Mouse (Mus musculus) spleen, adult 2 months (tissue): Measurements from ENCODE around the gene Rdm1. TPM values are rescaled to one million over a fixed set of nuclear protein-coding genes. Genes with fewer than 3 reads are reported as not detected.
"Not testable (repeated sequence)": the region's sequence is repeated elsewhere in the genome, so short reads cannot be mapped to it uniquely, and the experiment has no call there.

Experiments used
- DNase-seq, 2 experiments: peaks; one replicate each; pipeline versions ENCODE4 v3.0.0 to v3.0.0-alpha.2; 2012 to 2021; ENCODE audit warnings: low spot score in 2 of 2, low read depth in 1 of 2
- H3K27ac ChIP-seq: fragments of 200-500 bp; 2 replicates; pipeline ENCODE4 v1.5.1; 2012; ENCODE audit warnings: low read length, inconsistent platforms; ENCODE audit not compliant: insufficient read depth
- H3K27me3 ChIP-seq: fragments of 200-500 bp; 2 replicates; pipeline ENCODE4 v1.6.1; 2012; ENCODE audit warnings: mild to moderate bottlenecking, moderate library complexity, low read length, inconsistent platforms; ENCODE audit not compliant: control insufficient read depth, insufficient read depth
- H3K36me3 ChIP-seq: fragments of 200-500 bp; 2 replicates; pipeline ENCODE4 v1.6.1; 2012; ENCODE audit warnings: mild to moderate bottlenecking, low read length, inconsistent platforms; ENCODE audit not compliant: control insufficient read depth, insufficient read depth
- H3K4me1 ChIP-seq: fragments of 200-500 bp; 2 replicates; pipeline ENCODE4 v1.6.1; 2011; ENCODE audit warnings: inconsistent platforms; ENCODE audit not compliant: control insufficient read depth, insufficient read depth, insufficient read length
- H3K4me3 ChIP-seq: fragments of 200-500 bp; 2 replicates; pipeline ENCODE4 v1.5.1; 2011; ENCODE audit warnings: mild to moderate bottlenecking, inconsistent platforms; ENCODE audit not compliant: insufficient read depth, insufficient read length; ENCODE audit errors: extremely low read depth
- CTCF ChIP-seq: fragments of 200-500 bp; IDR thresholded peaks from 2 replicates; pipeline ENCODE4 v1.5.1; 2011; ENCODE audit warnings: mild to moderate bottlenecking, inconsistent platforms; ENCODE audit not compliant: insufficient read depth, insufficient read length, insufficient replicate concordance; ENCODE audit errors: extremely low read depth
- POLR2A ChIP-seq: fragments of 200-500 bp; IDR thresholded peaks from 2 replicates; pipeline ENCODE4 v1.6.1; 2011; ENCODE audit warnings: low read depth, low read length, inconsistent platforms
- WGBS: fragments of 180-500 bp; shearing (Covaris S2); methylation state at CpG from one replicate; pipeline ENCODE4 v1.1.7; 2018; 5-methylcytosine and 5-hydroxymethylcytosine counted together
- polyA plus RNA-seq: library from polyadenylated mRNA; depleted of rRNA; stranded (reverse); fragments of >200 nt; gene quantifications from 2 replicates; pipeline ENCODE4 v1.2.3, GENCODE M21; 2012

Gene Rdm1
- polyA plus RNA-seq, 1 experiment: 18.8 TPM

- peaks cover under 1% of the 10 kb centered on the region; the same call in 1 of the 2 replicates for H3K4me1 ChIP-seq
- WGBS: 90% methylated on average over 10 of the region's 10 CpGs
- H3K4me3 ChIP-seq: no peak overlapping the region
- no peak for DNase-seq
- H3K27ac ChIP-seq: no peak overlapping the region; the same call in 1 of the 2 replicates
- H3K27me3 ChIP-seq: no peaks in the 10 kb centered on the region
- TF ChIP-seq CTCF (no peak), POLR2A (no peak)
- H3K36me3 ChIP-seq: peaks cover 5% of the 10 kb centered on the region; the same call in 1 of the 2 replicates
Observed at GRCm38 (mm10) chr11:101587676-101588075, 39.3 kb upstream of the Rdm1 start.

GRCm38 (mm10) chr11:101588868-101589267 lies 38.1 kb upstream of the Rdm1 start:
- no peak for TF ChIP-seq POLR2A
- no peak for TF ChIP-seq CTCF
- no peak for DNase-seq
- peaks cover 5% of the 10 kb centered on the region; the same call in 1 of the 2 replicates for H3K36me3 ChIP-seq
- no peak overlapping the region for H3K4me3 ChIP-seq
- no peaks in the 10 kb centered on the region for H3K27me3 ChIP-seq
- 92% methylated on average over 7 of the region's 7 CpGs for WGBS
- no peak overlapping the region for H3K27ac ChIP-seq
- H3K4me1 ChIP-seq: no peaks in the 10 kb centered on the region

- H3K4me3 ChIP-seq: no peak overlapping the region
- H3K36me3 ChIP-seq: peaks cover 5% of the 10 kb centered on the region; the same call in 1 of the 2 replicates
- no peaks in the 10 kb centered on the region for H3K27me3 ChIP-seq
- whole genome bisulfite sequencing: 31% methylated on average over 5 of the region's 5 CpGs
- peak; percentile 45 to 56 for DNase-seq
- no peaks in the 10 kb centered on the region for H3K4me1 ChIP-seq
- H3K27ac ChIP-seq: no peak overlapping the region
- no peak for TF ChIP-seq POLR2A
- TF ChIP-seq CTCF: peak; percentile 61; the same call in 1 of the 2 replicates
Observed at GRCm38 (mm10) chr11:101589444-101589843, 37.6 kb upstream of the Rdm1 start.

GRCm38 (mm10) chr11:101589989-101590624 lies 36.9 kb upstream of the Rdm1 start:
- H3K27me3 ChIP-seq: no peaks in the 10 kb centered on the region
- 68% methylated on average over 12 of the region's 12 CpGs for WGBS
- peaks cover 5% of the 10 kb centered on the region; the same call in 1 of the 2 replicates for H3K36me3 ChIP-seq
- DNase-seq: no peak
- TF ChIP-seq POLR2A (no peak), CTCF (no peak)
- no peaks in the 10 kb centered on the region for H3K4me1 ChIP-seq
- H3K4me3 ChIP-seq: no peak overlapping the region
- H3K27ac ChIP-seq: no peak overlapping the region

GRCm38 (mm10) chr11:101599156-101599555 lies 27.8 kb upstream of the Rdm1 start, which contains the start of gene Gm11634:
TSS of gene Gm11634 (minus strand) at chr11:101599256.
- Histone ChIP-seq H3K36me3 (no peaks in the 10 kb centered on the region), H3K27me3 (no peaks in the 10 kb centered on the region), H3K27ac (no peak within 1 kb of the TSS), H3K4me3 (no peak within 1 kb of the TSS), H3K4me1 (no peaks in the 10 kb centered on the region)
- no peak for DNase-seq
- 78% methylated on average over 6 of the region's 6 CpGs for whole genome bisulfite sequencing
- TF ChIP-seq POLR2A: no peak
- TF ChIP-seq CTCF: no peak

GRCm38 (mm10) chr11:101602491-101602890 lies 24.5 kb upstream of the Rdm1 start:
- H3K36me3 ChIP-seq: no peaks in the 10 kb centered on the region
- TF ChIP-seq CTCF: no peak
- TF ChIP-seq POLR2A: no peak
- H3K4me1 ChIP-seq: no peaks in the 10 kb centered on the region
- H3K4me3 ChIP-seq: no peak overlapping the region
- H3K27me3 ChIP-seq: no peaks in the 10 kb centered on the region
- peak in 1 of 2 experiments; percentile 25 for DNase-seq
- 8% methylated on average over 3 of the region's 3 CpGs for WGBS
- no peak overlapping the region for H3K27ac ChIP-seq

- WGBS: 25% methylated on average over 3 of the region's 3 CpGs
- no peak for TF ChIP-seq CTCF
- no peak for TF ChIP-seq POLR2A
- Histone ChIP-seq H3K4me3 (no peak overlapping the region), H3K4me1 (no peaks in the 10 kb centered on the region), H3K27ac (no peak overlapping the region), H3K27me3 (no peaks in the 10 kb centered on the region), H3K36me3 (no peaks in the 10 kb centered on the region)
- no peak for DNase-seq
Observed at GRCm38 (mm10) chr11:101604116-101604515, 22.9 kb upstream of the Rdm1 start.

GRCm38 (mm10) chr11:101604531-101605453 lies 22.2 kb upstream of the Rdm1 start:
- not testable (repeated sequence) for H3K4me1 ChIP-seq, H3K36me3 ChIP-seq, H3K27me3 ChIP-seq, H3K27ac ChIP-seq
- DNase-seq: peak; percentile 36 to 82
- 1% methylated on average over 30 of the region's 30 CpGs for WGBS
- peak overlapping the region; percentile 58 for H3K4me3 ChIP-seq

GRCm38 (mm10) chr11:101607134-101607533 lies 19.9 kb upstream of the Rdm1 start:
- not testable (repeated sequence) for H3K27ac ChIP-seq, H3K4me1 ChIP-seq, H3K36me3 ChIP-seq, H3K4me3 ChIP-seq, H3K27me3 ChIP-seq, DNase-seq
- 92% methylated on average over 4 of the region's 4 CpGs for whole genome bisulfite sequencing
